Mouse (Mus musculus) E14TG2a.4 (cell line): ENCODE data around the gene Izumo1.

Source experiments
- H3K27me3 ChIP-seq: 2 replicates; pipeline ENCODE4 v1.6.1; 2014; ENCODE audit warnings: low read length, control low read depth; ENCODE audit not compliant: insufficient read depth
- H3K36me3 ChIP-seq: 2 replicates; pipeline ENCODE4 v1.6.1; 2014; ENCODE audit warnings: low read length, control low read depth; ENCODE audit not compliant: insufficient read depth
- H3K4me1 ChIP-seq: replicated peaks from 2 replicates; pipeline ENCODE4 v1.6.1; 2014; ENCODE audit warnings: low read depth, low read length, control low read depth
- H3K4me3 ChIP-seq: replicated peaks from 2 replicates; pipeline ENCODE4 v1.5.1; 2014; ENCODE audit warnings: mild to moderate bottlenecking, low read length
- H3K9me3 ChIP-seq: 2 replicates; pipeline ENCODE4 v1.6.1; 2014; ENCODE audit warnings: low read length, control low read depth
- CTCF ChIP-seq: conservative IDR thresholded peaks from 2 replicates; pipeline ENCODE4 v1.5.1; 2014; ENCODE audit warnings: low read length
- NANOG ChIP-seq: IDR thresholded peaks from 2 replicates; pipeline ENCODE4 v1.6.1; 2014; ENCODE audit warnings: borderline replicate concordance, low read length, mixed read lengths
- POU5F1 ChIP-seq: IDR thresholded peaks from 2 replicates; pipeline ENCODE4 v1.6.1; 2014; ENCODE audit warnings: low read length, borderline replicate concordance

The Izumo1 gene

GRCm38 (mm10) chr7:45626571-45627076 is 5.0 kb downstream of the Izumo1 start:
- TF ChIP-seq NANOG, result no peak
- TF ChIP-seq CTCF, result no peak
- no peak for TF ChIP-seq POU5F1
- Histone ChIP-seq H3K9me3 (no peaks in the 10 kb centered on the region), H3K4me1 (peaks cover 49% of the 10 kb centered on the region), H3K36me3 (no peaks in the 10 kb centered on the region), H3K27me3 (peaks cover 74% of the 10 kb centered on the region), H3K4me3 (no peak overlapping the region)

- Histone ChIP-seq H3K4me3 (peak within 1 kb of the TSS; percentile 85), H3K9me3 (no peaks in the 10 kb centered on the region), H3K27me3 (peaks cover 79% of the 10 kb centered on the region), H3K36me3 (no peaks in the 10 kb centered on the region), H3K4me1 (peaks cover 48% of the 10 kb centered on the region)
- TF ChIP-seq CTCF (no peak), POU5F1 (no peak), NANOG (no peak)
Observed at GRCm38 (mm10) chr7:45627261-45627660, 5.7 kb downstream of the Izumo1 start, which contains the start of gene Rasip1. TSS of gene Rasip1 (plus strand) at chr7:45627488.

GRCm38 (mm10) chr7:45628364-45629294 is 7.0 kb downstream of the Izumo1 start:
- Histone ChIP-seq H3K4me1 (peaks cover 55% of the 10 kb centered on the region), H3K9me3 (no peaks in the 10 kb centered on the region), H3K27me3 (peaks cover 80% of the 10 kb centered on the region), H3K36me3 (no peaks in the 10 kb centered on the region), H3K4me3 (peak overlapping the region; percentile 85)
- TF ChIP-seq POU5F1 (peak; percentile 57; the same call in 1 of the 2 replicates), NANOG (no peak)

- H3K9me3 ChIP-seq, result no peaks in the 10 kb centered on the region
- H3K27me3 ChIP-seq, result peaks cover 66% of the 10 kb centered on the region
- no peaks in the 10 kb centered on the region; the same call in 1 of the 2 replicates for H3K36me3 ChIP-seq
- no peak for TF ChIP-seq CTCF
- TF ChIP-seq NANOG, result no peak
- no peak for TF ChIP-seq POU5F1
- peak overlapping the region; percentile 69 for H3K4me3 ChIP-seq
- H3K4me1 ChIP-seq, result peaks cover 56% of the 10 kb centered on the region
Observed at GRCm38 (mm10) chr7:45630064-45630907, 8.7 kb downstream of the Izumo1 start.

- H3K4me1 ChIP-seq, result peaks cover 62% of the 10 kb centered on the region
- H3K9me3 ChIP-seq, result no peaks in the 10 kb centered on the region
- H3K4me3 ChIP-seq, result peak overlapping the region; percentile 77
- TF ChIP-seq CTCF, result no peak
- TF ChIP-seq NANOG, result no peak
- no peak for TF ChIP-seq POU5F1
- H3K36me3 ChIP-seq, result peaks cover 12% of the 10 kb centered on the region
- H3K27me3 ChIP-seq, result peaks cover 45% of the 10 kb centered on the region
Observed at GRCm38 (mm10) chr7:45632499-45632898, 10.9 kb downstream of the Izumo1 start.

- peaks cover 70% of the 10 kb centered on the region for H3K4me1 ChIP-seq
- H3K27me3 ChIP-seq, result peaks cover 43% of the 10 kb centered on the region
- TF ChIP-seq CTCF (no peak), POU5F1 (no peak), NANOG (no peak)
- H3K9me3 ChIP-seq, result no peaks in the 10 kb centered on the region
- peaks cover 16% of the 10 kb centered on the region for H3K36me3 ChIP-seq
- H3K4me3 ChIP-seq, result no peak overlapping the region
Observed at GRCm38 (mm10) chr7:45634946-45635681, 13.5 kb downstream of the Izumo1 start.

GRCm38 (mm10) chr7:45635711-45636688 is 14.4 kb downstream of the Izumo1 start:
- TF ChIP-seq POU5F1 (no peak), NANOG (no peak; the same call in 1 of the 2 replicates), CTCF (no peak)
- H3K4me1 ChIP-seq, result peaks cover 70% of the 10 kb centered on the region
- H3K4me3 ChIP-seq, result no peak overlapping the region
- H3K9me3 ChIP-seq, result no peaks in the 10 kb centered on the region
- H3K27me3 ChIP-seq, result peaks cover 49% of the 10 kb centered on the region
- H3K36me3 ChIP-seq, result peaks cover 16% of the 10 kb centered on the region
